Mouse (Mus musculus) bone marrow macrophage, adult 2 months (primary cell): ENCODE measurements around the gene Lamb3.

Source experiments
- CTCF ChIP-seq: IDR thresholded peaks from 2 replicates; pipeline ENCODE4 v1.5.1; 2012; ENCODE audit warnings: low read depth, mild to moderate bottlenecking, low read length, moderate library complexity
- POLR2A ChIP-seq: IDR thresholded peaks from 2 replicates; pipeline ENCODE4 v1.6.1; 2012; ENCODE audit warnings: mild to moderate bottlenecking, low read depth, low read length, borderline replicate concordance

DNA sequence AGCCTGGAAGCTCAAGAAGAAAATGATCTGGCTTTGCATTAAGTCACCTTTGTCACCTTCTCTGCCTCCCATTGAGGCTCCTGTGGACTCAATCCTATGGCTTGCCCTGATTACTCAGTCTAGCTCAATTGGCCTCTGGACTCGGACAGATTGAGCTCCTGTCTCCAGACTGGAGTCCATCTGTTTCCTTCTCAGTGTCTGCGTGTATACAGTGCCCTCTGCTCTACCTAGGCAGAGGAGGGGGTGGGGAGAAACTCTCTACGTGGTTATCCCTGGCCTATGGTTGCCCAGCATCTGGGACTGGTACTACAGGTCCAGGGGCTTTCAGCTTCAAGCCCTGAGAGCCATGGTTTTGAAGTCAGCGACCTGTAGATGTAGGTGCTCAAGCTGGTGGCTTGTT is 136.4 kb downstream of the Lamb3 start:
- TF ChIP-seq CTCF (no peak), POLR2A (no peak)
